Mouse (Mus musculus): ENCODE measurements around the gene Actn4. TPM values are rescaled to one million over a fixed set of nuclear protein-coding genes. Genes with fewer than 3 reads are reported as not detected.

Actn4 gene
- total RNA-seq, 4 experiments from 2014 or later: 161 to 178 (median 177) TPM

GRCm38 (mm10) chr7:28850642-28851041 lies 111.5 kb downstream of the Actn4 start:
- DNase-seq (ENCODE audit: low spot score in 2 of 2): no peak

- DNase-seq (ENCODE audit: low spot score in 2 of 2): no peak
Observed at GRCm38 (mm10) chr7:28849700-28850236, 112.4 kb downstream of the Actn4 start.

DNA sequence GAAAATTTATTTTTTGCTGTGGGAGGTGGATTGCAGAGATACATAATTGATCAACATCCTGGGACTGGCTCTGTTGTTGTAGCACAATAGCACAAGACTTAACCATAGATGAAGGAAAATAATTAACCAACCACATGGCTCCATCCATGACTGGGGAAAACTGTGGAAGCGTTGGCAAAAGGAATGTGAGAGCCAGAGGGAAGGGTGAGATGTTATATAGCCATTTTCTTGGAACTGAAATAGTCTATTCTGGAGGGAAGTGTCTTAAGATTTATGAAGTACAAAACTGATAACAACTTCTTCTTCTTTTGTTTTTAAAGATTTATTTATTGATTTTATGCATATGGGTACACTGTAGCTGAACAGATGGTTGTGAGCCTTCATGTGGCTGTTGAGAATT lies 114.9 kb downstream of the Actn4 start:
- DNase-seq (ENCODE audit: low spot score in 2 of 2): no peak

Other genes starting within 250 kb of the Actn4 start
- 1 to 10 TPM; 1.8 to 4.3 (median 2.8) TPM for gene Fbxo17, start 245.5 kb downstream of the Actn4 start, total RNA-seq (2022)
- gene Mrps12, start 220.5 kb downstream of the Actn4 start, total RNA-seq (2022): 10 to 100 TPM; 54.2 to 65.8 (median 60.4) TPM
- gene Sars2, start 220.3 kb downstream of the Actn4 start, total RNA-seq (2022): 10 to 100 TPM; 11.5 to 15.7 (median 13.9) TPM
- gene Ccer2, start 206.2 kb downstream of the Actn4 start, total RNA-seq (2022): 1 to 10 TPM; 1.7 to 2.8 (median 2.4) TPM
- 100 to 1,000 TPM; 132 to 145 (median 141) TPM for gene Sirt2, start 195.6 kb downstream of the Actn4 start, total RNA-seq (2022)
- gene Nfkbib, start 194.8 kb downstream of the Actn4 start, total RNA-seq (2022): 10 to 100 TPM; 32.2 to 34.7 (median 33.3) TPM
- 1 to 10 TPM; 2.0 to 4.9 (median 4.1) TPM for gene Rinl, start 173.4 kb downstream of the Actn4 start, total RNA-seq (2022)
- gene Hnrnpl, start 153.8 kb downstream of the Actn4 start, total RNA-seq (2022): 100 to 1,000 TPM; 433 to 466 (median 453) TPM
- 10 to 100 TPM; 57.9 to 68.0 (median 62.2) TPM for gene Ech1, start 137.1 kb downstream of the Actn4 start, total RNA-seq (2022)
- gene Lgals4, start 128.5 kb downstream of the Actn4 start, total RNA-seq (2022): 1 to 10 TPM; 1.4 to 3.4 (median 3.0) TPM
- not detected for gene Lgals7, start 98.5 kb downstream of the Actn4 start, total RNA-seq (2022)
- gene Capn12, start 80.9 kb downstream of the Actn4 start, total RNA-seq (2022): 1 to 10 TPM in 3 of 4 experiments, under 1 TPM in 1; 0.41 to 2.3 (median 1.3) TPM
- gene Eif3k, start 19.5 kb upstream of the Actn4 start, total RNA-seq (2022): 100 to 1,000 TPM; 197 to 208 (median 204) TPM
- 1 to 10 TPM in 3 of 4 experiments, under 1 TPM in 1; 0.99 to 3.7 (median 2.1) TPM for gene Map4k1, start 19.7 kb upstream of the Actn4 start, total RNA-seq (2022)
- 10 to 100 TPM in 1 of 4 experiments, 1 to 10 TPM in 3; 7.0 to 10.5 (median 9.2) TPM for gene Ryr1, start 162.8 kb upstream of the Actn4 start, total RNA-seq (2022)
- gene Rasgrp4, start 172.5 kb upstream of the Actn4 start, total RNA-seq (2022): 1 to 10 TPM in 2 of 4 experiments, under 1 TPM in 2; 0.68 to 1.3 (median 1.1) TPM
- gene Fam98c, start 193.9 kb upstream of the Actn4 start, total RNA-seq (2022): 10 to 100 TPM; 34.8 to 36.2 (median 35.5) TPM
- 1 to 10 TPM in 1 of 4 experiments, under 1 TPM in 3; 0.54 to 1.7 (median 0.67) TPM for gene Ggn, start 207.9 kb upstream of the Actn4 start, total RNA-seq (2022)
- gene Spred3, start 208.1 kb upstream of the Actn4 start, total RNA-seq (2022): 10 to 100 TPM; 30.7 to 39.6 (median 38.9) TPM
- 100 to 1,000 TPM; 118 to 137 (median 127) TPM for gene Psmd8, start 218.4 kb upstream of the Actn4 start, total RNA-seq (2022)

Measured in left cerebral cortex, adult 8-10 months (tissue).